Mouse (Mus musculus) CH12.LX (cell line): ENCODE data around the gene Sema6d. TPM values are rescaled to one million over a fixed set of nuclear protein-coding genes. Genes with fewer than 3 reads are reported as not detected.

Experiments
- DNase-seq: peaks from one replicate; pipeline ENCODE4 v3.0.0-alpha.2; 2013; ENCODE audit errors: extremely low read depth
- H3K27ac ChIP-seq: 2 replicates; pipeline ENCODE4 v1.5.1; 2012; ENCODE audit warnings: low read depth, mild to moderate bottlenecking, control low read depth, moderate library complexity; ENCODE audit not compliant: insufficient read depth
- H3K27me3 ChIP-seq: replicated peaks from 2 replicates; pipeline ENCODE3; 2012; ENCODE audit warnings: inconsistent platforms
- H3K36me3 ChIP-seq, 2 experiments: replicated peaks in 1 of 2; 2 replicates each; pipeline versions ENCODE3 to v1.6.1; 2012; ENCODE audit warnings: inconsistent platforms in 1 of 2, low read length in 1 of 2, mild to moderate bottlenecking in 1 of 2, mixed read lengths in 1 of 2, moderate library complexity in 1 of 2; ENCODE audit not compliant: control insufficient read depth in 1 of 2, insufficient read depth in 1 of 2
- H3K4me1 ChIP-seq, 2 experiments: 2 replicates each; pipeline ENCODE4 v1.6.1; 2012; ENCODE audit warnings: inconsistent platforms in 1 of 2, moderate library complexity in 1 of 2; ENCODE audit not compliant: insufficient read depth in 2 of 2, control insufficient read depth in 1 of 2
- H3K4me2 ChIP-seq: 2 replicates; pipeline ENCODE4 v1.6.1; 2012; ENCODE audit warnings: low read depth, mild to moderate bottlenecking, control low read depth; ENCODE audit not compliant: poor library complexity, insufficient read depth, severe bottlenecking
- H3K4me3 ChIP-seq, 3 experiments: fragments of 150-350 bp in 1 of 3; sonication (generic) in 1 of 3; replicated peaks in 1 of 3; 2 replicates each; pipeline versions ENCODE3 to v1.5.1; 2011 to 2012; ENCODE audit warnings: low read depth in 2 of 3, low read length in 2 of 3, mild to moderate bottlenecking in 2 of 3, moderate library complexity in 2 of 3, control low read depth in 1 of 3, improper control_type of control experiment in 1 of 3, inconsistent platforms in 1 of 3, mixed read lengths in 1 of 3; ENCODE audit not compliant: poor library complexity in 1 of 3
- H3K79me2 ChIP-seq: replicated peaks from 2 replicates; pipeline ENCODE4 v1.6.1; 2012; ENCODE audit warnings: mild to moderate bottlenecking, moderate library complexity; ENCODE audit not compliant: control insufficient read depth, poor library complexity, insufficient read depth, severe bottlenecking; ENCODE audit errors: extremely low read depth
- H3K9ac ChIP-seq: 2 replicates; pipeline ENCODE4 v1.6.1; 2012; ENCODE audit warnings: low read depth, mild to moderate bottlenecking, control low read depth, moderate library complexity; ENCODE audit not compliant: insufficient read depth
- H3K9me3 ChIP-seq: replicated peaks from 2 replicates; pipeline ENCODE3; 2012; ENCODE audit warnings: low read length, inconsistent platforms, mixed read lengths
- E2F4 ChIP-seq: IDR thresholded peaks from 2 replicates; pipeline ENCODE4 v1.6.1; 2011; ENCODE audit warnings: low read depth, low read length, improper control_type of control experiment; ENCODE audit not compliant: insufficient replicate concordance
- EP300 ChIP-seq: IDR thresholded peaks from 2 replicates; pipeline ENCODE4 v1.6.1; 2011; ENCODE audit warnings: low read length, improper control_type of control experiment
- ETS1 ChIP-seq: conservative IDR thresholded peaks from 2 replicates; pipeline ENCODE4 v1.6.1; 2012; ENCODE audit warnings: low read depth, mild to moderate bottlenecking, inconsistent platforms, low read length, improper control_type of control experiment, moderate library complexity
- KAT2A ChIP-seq: IDR thresholded peaks from 2 replicates; pipeline ENCODE4 v1.6.1; 2012; ENCODE audit warnings: low read length, improper control_type of control experiment, inconsistent platforms; ENCODE audit not compliant: insufficient replicate concordance
- PAX5 ChIP-seq: IDR thresholded peaks from 2 replicates; pipeline ENCODE4 v1.6.1; 2012; ENCODE audit warnings: low read length, inconsistent platforms, mixed read lengths
- POLR2A ChIP-seq: IDR thresholded peaks from 2 replicates; pipeline ENCODE4 v1.6.1; 2011; ENCODE audit warnings: low read depth, mild to moderate bottlenecking, improper control_type of control experiment, low read length
- SIN3A ChIP-seq: IDR thresholded peaks from 2 replicates; pipeline ENCODE4 v1.6.1; 2012; ENCODE audit warnings: low read length, improper control_type of control experiment, inconsistent platforms
- SMC3 ChIP-seq: IDR thresholded peaks from 2 replicates; pipeline ENCODE4 v1.6.1; 2011; ENCODE audit warnings: low read depth, low read length, improper control_type of control experiment
- TBP ChIP-seq: conservative IDR thresholded peaks from 2 replicates; pipeline ENCODE4 v1.6.1; 2011; ENCODE audit warnings: low read depth, low read length, improper control_type of control experiment
- TCF12 ChIP-seq: IDR thresholded peaks from 2 replicates; pipeline ENCODE4 v1.6.1; 2014; ENCODE audit warnings: low read depth, mild to moderate bottlenecking, inconsistent platforms, low read length, improper control_type of control experiment
- USF1 ChIP-seq: IDR thresholded peaks from 2 replicates; pipeline ENCODE4 v1.6.1; 2014; ENCODE audit warnings: low read depth, mild to moderate bottlenecking, inconsistent platforms, low read length, improper control_type of control experiment
- USF2 ChIP-seq: conservative IDR thresholded peaks from 2 replicates; pipeline ENCODE4 v1.6.1; 2011; ENCODE audit warnings: low read depth, low read length, improper control_type of control experiment
- ZMIZ1 ChIP-seq: IDR thresholded peaks from 2 replicates; pipeline ENCODE4 v1.6.1; 2012; ENCODE audit warnings: low read depth, mild to moderate bottlenecking, inconsistent platforms, low read length, improper control_type of control experiment
- dilution Hi-C: fragments of 300-500 bp; cut with MboI; formaldehyde crosslinking; loops from 2 replicates; pipeline ENCODE4 v1.14.3; 2020; ENCODE audit warnings: low sequenced_read_pairs; ENCODE audit not compliant: extremely low pct_unique_long_range_greater_than_20kb, extremely low pct_ligation_motif_present
- in situ Hi-C: fragments of 300-500 bp; cut with MboI; formaldehyde crosslinking; loops from 3 replicates; pipeline ENCODE4 v1.14.3; 2019; ENCODE audit warnings: low sequenced_read_pairs, low pct_ligation_motif_present, low pct_unique_long_range_greater_than_20kb, mixed read lengths
- polyA plus RNA-seq: library from polyadenylated mRNA; unstranded; fragments of >175 nt; gene quantifications from 2 replicates; pipeline ENCODE4 v1.2.1, GENCODE M21; 2012; ENCODE audit warnings: low read depth; ENCODE audit not compliant: insufficient read length
- total RNA-seq, 2 experiments: library from RNA; depleted of rRNA; stranded (reverse); fragments of 300-350 nt in 1 of 2; fragments of >200 nt in 1 of 2; gene quantifications; 2 replicates each; pipeline ENCODE4 v1.2.3; 2012 to 2014

The Sema6d gene
- total and polyA plus RNA-seq, 3 experiments: not detected

GRCm38 (mm10) chr2:124507804-124508203 is 418.0 kb downstream of the Sema6d start:
- peaks cover 78% of the 10 kb centered on the region for H3K9me3 ChIP-seq
- no peaks in the 10 kb centered on the region for H3K27me3 ChIP-seq
- no peaks in the 10 kb centered on the region for H3K79me2 ChIP-seq
- dilution Hi-C loops: no loop called here
- no peak for DNase-seq
- no peaks in the 10 kb centered on the region for H3K36me3 ChIP-seq
- H3K4me3 ChIP-seq: no peak overlapping the region
- H3K9ac ChIP-seq: no peak overlapping the region
- no peak for TF ChIP-seq USF2
- TF ChIP-seq EP300: no peak
- TF ChIP-seq TBP: no peak
- TF ChIP-seq E2F4: no peak
- TF ChIP-seq PAX5: no peak
- TF ChIP-seq POLR2A: no peak
- TF ChIP-seq, all 38 proteins: peak for 0
- Histone ChIP-seq H3K4me1 (no peaks in the 10 kb centered on the region), H3K4me2 (no peak overlapping the region), H3K27ac (no peak overlapping the region)
- in situ Hi-C loops: no loop called here

DNA sequence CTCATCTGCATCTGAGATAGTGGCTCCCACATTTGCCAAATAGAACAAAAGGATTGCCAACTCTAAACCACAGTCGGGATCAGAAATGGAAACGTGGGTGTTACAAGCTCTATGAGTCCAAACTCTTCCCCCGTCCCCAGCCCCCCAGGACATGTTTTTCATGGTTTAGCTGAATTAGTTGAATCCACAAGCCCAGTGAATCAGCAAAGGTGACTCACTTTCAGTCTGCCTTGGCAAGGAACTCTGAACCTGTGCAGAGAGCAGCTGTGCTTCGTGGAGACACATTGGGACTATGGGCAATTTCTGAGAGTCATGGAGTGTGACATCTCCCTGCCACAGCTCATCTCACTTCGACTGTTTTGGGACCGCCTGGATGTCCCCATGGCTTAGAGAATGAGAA is 419.7 kb downstream of the Sema6d start:
- H3K4me2 ChIP-seq: no peak overlapping the region
- no peak overlapping the region for H3K9ac ChIP-seq
- in situ Hi-C loops: no loop called here
- H3K4me3 ChIP-seq: no peak overlapping the region
- dilution Hi-C loops: no loop called here
- no peaks in the 10 kb centered on the region for H3K36me3 ChIP-seq
- H3K79me2 ChIP-seq: no peaks in the 10 kb centered on the region
- H3K4me1 ChIP-seq: no peaks in the 10 kb centered on the region
- H3K27me3 ChIP-seq: no peaks in the 10 kb centered on the region
- TF ChIP-seq USF2 (no peak), POLR2A (no peak), SMC3 (no peak)
- H3K9me3 ChIP-seq: peaks cover 78% of the 10 kb centered on the region
- DNase-seq: no peak
- H3K27ac ChIP-seq: no peak overlapping the region

DNA sequence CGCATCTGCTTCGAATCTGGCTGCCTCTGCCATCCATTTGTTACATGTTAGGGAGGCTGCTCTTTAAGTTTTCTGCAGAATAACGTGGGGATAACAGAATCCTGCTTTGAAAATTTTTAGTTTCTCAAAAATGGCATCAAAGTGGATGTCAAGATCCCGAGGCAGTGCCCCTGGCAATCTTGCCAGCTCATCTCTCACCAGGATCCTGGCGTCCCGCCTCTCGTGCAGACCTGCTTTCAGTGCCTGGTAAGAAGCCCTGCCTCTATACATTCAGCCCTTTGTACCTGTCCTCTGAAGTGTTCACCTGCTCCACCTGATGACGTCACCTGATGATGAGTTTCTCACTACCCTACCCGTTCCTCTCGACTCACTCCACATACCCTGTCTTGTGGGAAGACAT is 422.1 kb downstream of the Sema6d start:
- Histone ChIP-seq H3K9ac (no peak overlapping the region), H3K4me2 (no peak overlapping the region), H3K4me3 (no peak overlapping the region), H3K79me2 (no peaks in the 10 kb centered on the region), H3K36me3 (no peaks in the 10 kb centered on the region), H3K27ac (no peak overlapping the region), H3K4me1 (no peaks in the 10 kb centered on the region)
- dilution Hi-C loops: no loop called here
- DNase-seq: no peak
- TF ChIP-seq USF1 (no peak), KAT2A (no peak), SIN3A (no peak), ETS1 (no peak), TCF12 (no peak), ZMIZ1 (no peak)
- TF ChIP-seq, all 38 proteins: peak for 0
- Histone ChIP-seq H3K27me3 (no peaks in the 10 kb centered on the region), H3K9me3 (peaks cover 72% of the 10 kb centered on the region)
- in situ Hi-C loops: no loop called here
